Mouse (Mus musculus) thymus, adult 2 months (tissue): Measurements from ENCODE around the gene Ccdc90b. TPM values are rescaled to one million over a fixed set of nuclear protein-coding genes. Genes with fewer than 3 reads are reported as not detected.

ENCODE experiments used
- DNase-seq: peaks from one replicate; pipeline ENCODE4 v3.0.0; 2021
- H3K27ac ChIP-seq: fragments of 200-500 bp; 2 replicates; pipeline ENCODE4 v1.5.1; 2012; ENCODE audit warnings: low read length, control low read depth; ENCODE audit not compliant: control insufficient read depth, insufficient read depth
- H3K27me3 ChIP-seq: fragments of 200-500 bp; 2 replicates; pipeline ENCODE4 v1.6.1; 2012; ENCODE audit warnings: mild to moderate bottlenecking, low read length, moderate library complexity, mixed read lengths; ENCODE audit not compliant: control insufficient read depth, insufficient read depth
- H3K36me3 ChIP-seq: fragments of 200-500 bp; 2 replicates; pipeline ENCODE4 v1.6.1; 2012; ENCODE audit warnings: mild to moderate bottlenecking, low read length, moderate library complexity; ENCODE audit not compliant: control insufficient read depth, insufficient read depth
- H3K4me1 ChIP-seq: fragments of 200-500 bp; replicated peaks from 2 replicates; pipeline ENCODE4 v1.6.1; 2012; ENCODE audit warnings: low read length; ENCODE audit not compliant: control insufficient read depth, insufficient read depth
- H3K4me3 ChIP-seq: fragments of 200-500 bp; 2 replicates; pipeline ENCODE4 v1.5.1; 2012; ENCODE audit warnings: mild to moderate bottlenecking, low read length, control low read depth, moderate library complexity; ENCODE audit not compliant: control insufficient read depth, insufficient read depth
- CTCF ChIP-seq: fragments of 200-500 bp; IDR thresholded peaks from 2 replicates; pipeline ENCODE4 v1.5.1; 2012; ENCODE audit warnings: mild to moderate bottlenecking, control low read depth, low read length, moderate library complexity, borderline replicate concordance; ENCODE audit not compliant: control insufficient read depth, poor library complexity, insufficient read depth; ENCODE audit errors: extremely low read depth
- POLR2A ChIP-seq: fragments of 200-500 bp; IDR thresholded peaks from 2 replicates; pipeline ENCODE4 v1.6.1; 2012; ENCODE audit warnings: mild to moderate bottlenecking, low read length, control low read depth, moderate library complexity; ENCODE audit not compliant: control insufficient read depth, poor library complexity, insufficient read depth; ENCODE audit errors: extremely low read depth
- WGBS: fragments of 180-500 bp; shearing (Covaris S2); methylation state at CpG from one replicate; pipeline ENCODE4 v1.1.7; 2018; 5-methylcytosine and 5-hydroxymethylcytosine counted together
- polyA plus RNA-seq: library from polyadenylated mRNA; depleted of rRNA; stranded (reverse); fragments of >200 nt; gene quantifications from 2 replicates; pipeline ENCODE4 v1.2.3, GENCODE M21; 2012; rRNA removed

Gene Ccdc90b
- 2.6 and 3.6 TPM in 2 replicates for polyA plus RNA-seq

- H3K27ac ChIP-seq, result peak within 1 kb of the TSS; percentile 54
- peak; percentile 82 for DNase-seq
- peak; percentile 26; the same call in 1 of the 2 replicates for TF ChIP-seq POLR2A
- TF ChIP-seq CTCF, result peak; percentile 26; the same call in 1 of the 2 replicates
- H3K4me3 ChIP-seq, result peak within 1 kb of the TSS; percentile 72
- H3K36me3 ChIP-seq, result no peaks in the 10 kb centered on the region
- no peaks in the 10 kb centered on the region for H3K4me1 ChIP-seq
- no peaks in the 10 kb centered on the region for H3K27me3 ChIP-seq
- WGBS, result 4% methylated on average over 60 of the region's 60 CpGs
These were observed at the start of gene Ccdc90b for GRCm38 (mm10) chr7:92560986-92561876. Ccdc90b (plus strand) TSS chr7:92561149.

GRCm38 (mm10) chr7:92520397-92520796, 40.6 kb upstream of the Ccdc90b start:
- WGBS, result 83% methylated on average over 3 of the region's 3 CpGs
- no peak for DNase-seq

GRCm38 (mm10) chr7:92520820-92521219, 40.1 kb upstream of the Ccdc90b start:
- 52% methylated on average over 4 of the region's 4 CpGs for WGBS
- H3K27ac ChIP-seq, result no peak overlapping the region
- TF ChIP-seq CTCF (no peak), POLR2A (no peak)
- H3K4me3 ChIP-seq, result no peak overlapping the region
- no peaks in the 10 kb centered on the region for H3K27me3 ChIP-seq
- no peaks in the 10 kb centered on the region for H3K4me1 ChIP-seq
- DNase-seq, result peak; percentile 31
- H3K36me3 ChIP-seq, result no peaks in the 10 kb centered on the region

More at GRCm38 (mm10) chr7:92520397-92520796, 40.6 kb upstream of the Ccdc90b start:
- Histone ChIP-seq H3K27me3 (no peaks in the 10 kb centered on the region), H3K36me3 (no peaks in the 10 kb centered on the region), H3K4me1 (no peaks in the 10 kb centered on the region), H3K27ac (no peak overlapping the region), H3K4me3 (no peak overlapping the region)
- TF ChIP-seq CTCF (no peak), POLR2A (no peak)

- DNase-seq, result no peak
- no peak for TF ChIP-seq POLR2A
- no peak for TF ChIP-seq CTCF
- Histone ChIP-seq H3K27me3 (no peaks in the 10 kb centered on the region), H3K36me3 (no peaks in the 10 kb centered on the region), H3K4me3 (no peak overlapping the region), H3K4me1 (no peaks in the 10 kb centered on the region), H3K27ac (no peak overlapping the region)
- 96% methylated on average over 4 of the region's 4 CpGs for WGBS
These were observed 31.7 kb upstream of the Ccdc90b start for GRCm38 (mm10) chr7:92529245-92529644.

- H3K4me1 ChIP-seq, result no peaks in the 10 kb centered on the region
- no peak overlapping the region for H3K4me3 ChIP-seq
- no peak overlapping the region for H3K27ac ChIP-seq
- WGBS, result 72% methylated on average over 6 of the region's 6 CpGs
- no peak for TF ChIP-seq POLR2A
- H3K27me3 ChIP-seq, result no peaks in the 10 kb centered on the region
- no peak for DNase-seq
- no peaks in the 10 kb centered on the region for H3K36me3 ChIP-seq
These were observed 28.5 kb upstream of the Ccdc90b start for GRCm38 (mm10) chr7:92532351-92533036.

- no peak for DNase-seq
- WGBS, result 83% methylated on average over 2 of the region's 2 CpGs
- Histone ChIP-seq H3K4me1 (no peaks in the 10 kb centered on the region), H3K27ac (no peak overlapping the region), H3K4me3 (no peak overlapping the region), H3K36me3 (no peaks in the 10 kb centered on the region), H3K27me3 (no peaks in the 10 kb centered on the region)
- TF ChIP-seq CTCF (no peak), POLR2A (no peak)
These were observed 14.2 kb upstream of the Ccdc90b start for GRCm38 (mm10) chr7:92546763-92547162.

GRCm38 (mm10) chr7:92550248-92550989, 10.5 kb upstream of the Ccdc90b start:
- DNase-seq, result no peak
- Histone ChIP-seq H3K4me1 (no peaks in the 10 kb centered on the region), H3K4me3 (no peak overlapping the region), H3K27me3 (no peaks in the 10 kb centered on the region), H3K36me3 (no peaks in the 10 kb centered on the region), H3K27ac (no peak overlapping the region)
- TF ChIP-seq POLR2A, result no peak
- no peak for TF ChIP-seq CTCF
- WGBS, result 93% methylated on average over 6 of the region's 6 CpGs
